Mouse (Mus musculus): Measurements from ENCODE around the gene Pds5b. TPM values are rescaled to one million over a fixed set of nuclear protein-coding genes. Genes with fewer than 3 reads are reported as not detected.
"Not testable (repeated sequence)": the region's sequence is repeated elsewhere in the genome, so short reads cannot be mapped to it uniquely, and the experiment has no call there.

The Pds5b gene
- polyA plus RNA-seq, 1 experiment from 2014 or later, result 9.9 TPM

DNA sequence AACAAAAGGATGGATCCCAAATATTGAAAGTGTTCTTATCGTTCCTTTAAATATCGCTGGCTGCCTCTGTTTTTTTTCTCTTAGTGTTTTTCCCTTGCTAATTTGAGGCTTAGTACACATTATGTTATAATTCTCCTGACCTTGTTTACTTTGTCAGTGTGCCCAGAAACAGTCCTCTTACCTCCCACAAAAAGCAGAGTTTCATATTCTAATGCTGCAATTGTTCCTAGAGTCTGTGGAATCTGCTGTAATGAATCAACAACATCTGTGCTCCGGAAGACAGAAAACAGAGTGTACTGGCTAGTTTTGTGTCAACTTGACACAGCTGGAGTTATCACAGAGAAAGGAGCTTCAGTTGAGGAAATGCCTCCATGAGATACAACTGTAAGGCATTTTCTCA, 149.8 kb downstream of the Pds5b start:
- Histone ChIP-seq H3K4me1 (replicated peaks) (no peaks in the 10 kb centered on the region), H3K27ac (no peak overlapping the region), H3K27me3 (no peaks in the 10 kb centered on the region), H3K9me3 (replicated peaks) (no peaks in the 10 kb centered on the region), H3K36me3 (no peaks in the 10 kb centered on the region), H3K4me2 (no peak overlapping the region), H3K4me3 (replicated peaks) (no peak overlapping the region), H3K9ac (no peak overlapping the region)
- WGBS (ENCODE audit: insufficient replicate concordance), result 78% methylated on average over 3 of the region's 3 CpGs
- ATAC-seq (ENCODE audit: low read depth) (no peak), DNase-seq (no peak)

DNA sequence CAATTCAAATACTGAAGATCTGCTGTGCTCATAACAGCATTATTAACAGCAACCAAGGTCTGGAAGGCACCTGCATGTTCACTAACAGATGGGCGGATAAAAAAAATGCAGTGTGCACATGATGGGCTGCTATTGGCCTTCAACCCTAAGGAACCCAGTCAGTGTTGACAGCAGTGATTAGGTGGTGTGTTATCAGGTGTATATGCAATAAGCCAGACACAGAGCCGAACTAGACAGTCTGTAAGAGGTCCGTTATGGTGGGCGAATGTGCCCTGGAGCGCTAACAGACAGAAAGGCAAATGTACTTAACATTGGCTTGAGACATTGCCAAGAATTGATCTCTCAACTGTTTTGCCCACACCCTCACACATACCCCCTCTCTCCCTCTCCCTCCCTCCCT, 156.0 kb downstream of the Pds5b start:
- Histone ChIP-seq H3K27ac (no peak overlapping the region), H3K4me3 (replicated peaks) (no peak overlapping the region), H3K27me3 (no peaks in the 10 kb centered on the region), H3K9ac (no peak overlapping the region), H3K36me3 (no peaks in the 10 kb centered on the region), H3K9me3 (replicated peaks) (no peaks in the 10 kb centered on the region), H3K4me1 (replicated peaks) (no peaks in the 10 kb centered on the region), H3K4me2 (no peak overlapping the region)
- 79% methylated on average over 5 of the region's 5 CpGs for WGBS (ENCODE audit: insufficient replicate concordance)
- DNase-seq (no peak), ATAC-seq (ENCODE audit: low read depth) (no peak)

DNA sequence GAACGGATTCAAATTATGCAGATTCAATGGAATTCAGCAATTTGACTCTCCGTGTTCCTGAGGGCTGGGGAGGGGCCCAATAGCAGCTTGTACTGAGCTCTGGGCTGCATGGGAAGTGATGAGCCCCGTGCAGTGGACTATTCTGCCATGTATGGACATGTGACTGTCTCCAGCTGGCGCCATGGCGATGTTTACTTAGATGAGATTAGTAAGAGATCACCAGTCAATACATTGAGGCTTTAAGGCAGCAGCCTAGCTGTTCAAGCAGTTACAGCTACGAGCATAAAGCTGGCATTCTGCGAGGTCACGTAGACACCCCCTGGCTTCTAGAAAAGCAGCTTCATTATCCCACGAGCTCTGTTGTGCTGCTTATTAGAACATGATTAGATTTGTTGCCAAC, 157.2 kb downstream of the Pds5b start:
- H3K4me3 ChIP-seq (replicated peaks), result no peak overlapping the region
- H3K36me3 ChIP-seq, result no peaks in the 10 kb centered on the region
- 52% methylated on average over 9 of the region's 9 CpGs for WGBS (ENCODE audit: insufficient replicate concordance)
- DNase-seq (no peak), ATAC-seq (ENCODE audit: low read depth) (no peak)
- H3K9me3 ChIP-seq (replicated peaks), result no peaks in the 10 kb centered on the region
- H3K4me1 ChIP-seq (replicated peaks), result no peaks in the 10 kb centered on the region
- no peak overlapping the region for H3K4me2 ChIP-seq
- no peaks in the 10 kb centered on the region for H3K27me3 ChIP-seq
- no peak overlapping the region for H3K9ac ChIP-seq
- no peak overlapping the region for H3K27ac ChIP-seq

DNA sequence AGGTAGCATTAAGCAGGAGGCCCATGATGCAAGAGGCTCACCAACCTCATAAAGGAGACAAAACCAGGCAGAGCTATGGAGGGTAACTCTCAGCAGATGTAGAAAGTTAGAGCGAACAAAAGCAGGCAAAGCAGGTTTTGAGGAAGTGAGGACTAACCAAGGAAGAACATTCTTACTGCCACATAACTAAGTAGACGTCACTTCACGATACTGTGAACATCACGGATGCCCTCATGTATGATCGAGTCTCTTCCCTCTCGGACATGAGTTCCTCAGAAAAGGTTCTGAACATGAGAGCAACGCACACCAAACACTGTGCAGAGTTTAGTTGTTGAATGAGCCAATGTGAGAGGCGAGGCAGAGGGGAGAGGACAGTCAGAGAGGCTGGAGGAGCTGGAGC, 163.2 kb downstream of the Pds5b start:
- H3K27ac ChIP-seq, result no peak overlapping the region
- peaks cover 14% of the 10 kb centered on the region for H3K4me1 ChIP-seq (replicated peaks)
- no peaks in the 10 kb centered on the region for H3K27me3 ChIP-seq
- H3K9ac ChIP-seq, result no peak overlapping the region
- no peak for DNase-seq
- H3K9me3 ChIP-seq (replicated peaks), result no peaks in the 10 kb centered on the region
- H3K36me3 ChIP-seq, result no peaks in the 10 kb centered on the region
- no peak overlapping the region for H3K4me2 ChIP-seq
- H3K4me3 ChIP-seq (replicated peaks), result no peak overlapping the region
- WGBS (ENCODE audit: insufficient replicate concordance), result 65% methylated on average over 8 of the region's 8 CpGs
- no peak for ATAC-seq (ENCODE audit: low read depth)

DNA sequence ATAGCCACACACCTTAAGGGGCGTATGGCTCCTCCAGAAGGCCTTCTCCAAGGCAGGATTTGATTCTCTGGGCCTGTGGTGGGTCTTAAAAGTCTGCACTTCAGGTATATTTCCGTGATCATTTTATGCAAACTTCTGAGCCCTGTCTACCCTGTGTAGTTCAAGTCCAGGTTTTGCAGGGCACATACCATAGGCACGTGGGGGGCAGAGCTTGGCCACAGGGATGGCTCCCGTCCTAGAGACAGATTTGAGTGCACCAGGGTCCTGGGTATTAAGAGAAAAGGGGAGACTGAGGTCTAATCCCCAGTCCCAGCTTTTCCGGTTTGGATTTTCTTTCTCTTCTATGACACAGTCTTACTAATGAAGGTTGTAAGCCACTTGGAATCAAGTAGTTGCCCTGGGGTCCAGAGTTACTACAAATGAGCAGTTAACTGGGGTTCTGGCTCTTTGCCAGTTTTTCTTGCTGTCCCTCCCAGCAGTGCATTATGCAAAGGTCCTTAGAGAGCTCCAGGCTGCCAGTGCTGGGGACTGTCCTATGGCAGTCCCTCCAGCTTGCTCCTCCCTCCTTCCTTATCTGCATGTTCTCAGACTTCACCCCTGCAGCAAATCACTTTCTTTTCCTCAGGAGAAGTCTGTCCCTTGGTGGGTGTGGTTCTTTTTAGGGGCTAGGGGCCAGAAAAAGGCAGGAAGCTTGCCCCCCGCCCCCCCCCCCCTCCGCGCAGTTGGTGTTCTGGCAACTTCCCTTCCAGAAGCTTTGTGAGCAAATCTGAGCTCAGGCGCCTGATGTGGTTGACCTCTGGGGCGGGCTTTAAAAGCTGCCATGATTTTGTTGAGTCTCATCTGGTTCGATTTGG, 166.4 kb downstream of the Pds5b start:
- Histone ChIP-seq H3K9ac (no peak overlapping the region), H3K4me2 (no peak overlapping the region), H3K36me3 (no peaks in the 10 kb centered on the region), H3K4me1 (replicated peaks) (peaks cover 14% of the 10 kb centered on the region), H3K27ac (no peak overlapping the region), H3K27me3 (no peaks in the 10 kb centered on the region), H3K9me3 (replicated peaks) (no peaks in the 10 kb centered on the region), H3K4me3 (replicated peaks) (no peak overlapping the region)
- WGBS (ENCODE audit: insufficient replicate concordance), result 22% methylated on average over 11 of the region's 11 CpGs
- peak; percentile 85 for ATAC-seq (ENCODE audit: low read depth)
- peak; percentile 4 for DNase-seq

DNA sequence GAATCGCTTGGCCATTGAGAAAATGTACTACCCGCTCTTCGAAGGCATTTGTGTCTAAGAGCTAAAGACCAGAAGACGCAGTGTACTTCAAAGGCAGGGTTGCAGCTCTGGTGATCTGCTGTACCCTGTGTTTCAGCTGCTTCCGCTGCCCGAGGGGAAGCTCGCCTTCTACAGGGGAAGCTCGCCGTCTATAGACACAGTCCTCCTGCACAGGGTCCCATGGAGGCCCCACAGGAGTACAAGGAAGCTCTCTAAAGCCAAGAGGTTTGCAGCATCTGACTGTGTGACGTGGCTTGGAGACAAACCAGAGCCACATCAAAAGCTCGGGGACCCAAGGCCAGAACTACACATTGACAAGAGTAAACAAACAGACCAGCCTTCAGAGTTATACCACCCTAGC, 167.1 kb downstream of the Pds5b start:
- DNase-seq, result no peak
- 23% methylated on average over 11 of the region's 11 CpGs for WGBS (ENCODE audit: insufficient replicate concordance)
- Histone ChIP-seq H3K4me3 (replicated peaks) (no peak overlapping the region), H3K4me2 (no peak overlapping the region), H3K27ac (peak overlapping the region; percentile 39; the same call in 1 of the 2 replicates), H3K4me1 (replicated peaks) (peaks cover 14% of the 10 kb centered on the region), H3K36me3 (no peaks in the 10 kb centered on the region), H3K27me3 (no peaks in the 10 kb centered on the region), H3K9ac (no peak overlapping the region), H3K9me3 (replicated peaks) (no peaks in the 10 kb centered on the region)
- ATAC-seq (ENCODE audit: low read depth), result 0 out of 2 replicates have a peak, but pooled peaks have one; percentile 32

DNA sequence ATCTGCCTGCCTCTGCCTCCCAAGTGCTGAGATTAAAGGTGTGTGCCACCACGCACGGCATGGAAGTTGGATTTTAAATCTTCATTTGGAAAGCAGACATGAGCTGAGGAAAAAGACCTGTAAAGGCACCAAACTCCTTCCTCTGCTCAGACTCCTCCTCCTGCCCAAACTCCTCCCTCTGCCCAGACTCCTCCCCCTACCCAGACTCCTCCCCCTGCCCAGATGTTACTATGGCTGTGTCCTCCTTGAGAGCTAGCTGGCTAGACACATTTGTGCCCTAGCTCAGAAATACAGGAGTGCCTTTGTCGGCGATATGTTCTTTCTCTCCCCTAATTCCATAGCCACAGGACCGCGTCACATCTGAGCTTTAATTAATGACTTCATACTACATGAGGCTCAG, 172.4 kb downstream of the Pds5b start:
- DNase-seq (no peak), ATAC-seq (ENCODE audit: low read depth) (no peak)
- Histone ChIP-seq H3K4me1 (replicated peaks) (no peaks in the 10 kb centered on the region; the same call in 1 of the 2 replicates), H3K9ac (no peak overlapping the region), H3K27me3 (no peaks in the 10 kb centered on the region), H3K27ac (no peak overlapping the region), H3K4me2 (no peak overlapping the region), H3K4me3 (replicated peaks) (no peak overlapping the region), H3K36me3 (no peaks in the 10 kb centered on the region), H3K9me3 (replicated peaks) (no peaks in the 10 kb centered on the region)
- WGBS (ENCODE audit: insufficient replicate concordance), result 87% methylated on average over 6 of the region's 6 CpGs

DNA sequence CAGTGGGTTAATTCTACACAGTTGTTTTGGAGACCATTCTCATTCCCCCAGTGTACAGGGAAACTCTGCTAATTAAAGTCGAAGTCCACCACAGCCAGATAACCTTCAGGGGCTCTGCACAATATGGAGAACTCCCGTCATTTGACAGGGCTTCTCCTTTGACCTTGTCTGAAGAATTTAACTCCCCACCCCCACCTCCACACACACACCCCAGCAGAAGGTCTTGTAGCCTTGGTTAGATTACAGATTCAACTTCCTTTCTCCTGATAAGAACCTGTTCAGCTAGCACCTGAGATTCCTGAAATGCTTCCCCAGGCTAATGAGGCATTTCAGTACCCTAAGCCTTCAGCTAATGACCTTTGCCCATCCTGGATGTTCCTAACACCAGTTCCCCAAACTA, 177.3 kb downstream of the Pds5b start:
- no peaks in the 10 kb centered on the region for H3K36me3 ChIP-seq
- WGBS (ENCODE audit: insufficient replicate concordance), result 31% methylated on average over 2 of the region's 2 CpGs

DNA sequence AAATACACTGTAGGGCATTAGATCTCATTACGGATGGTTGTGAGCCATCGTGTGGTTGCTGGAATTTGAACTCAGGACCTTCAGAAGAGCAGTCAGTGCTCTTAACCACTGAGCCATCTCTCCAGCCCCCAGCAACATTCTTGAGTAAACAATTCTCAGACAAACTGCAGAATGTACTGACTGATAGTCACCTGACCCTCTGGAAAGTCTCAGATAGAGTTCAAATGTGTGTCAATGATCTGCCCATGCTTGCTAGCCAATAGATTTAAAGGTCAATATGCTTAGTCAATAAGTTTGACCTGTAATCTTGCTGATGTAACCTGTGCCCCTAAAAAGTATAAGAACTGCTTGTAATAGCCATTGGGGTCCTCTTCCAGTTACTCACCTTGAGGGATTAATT, 178.6 kb downstream of the Pds5b start:
- not testable (repeated sequence) for H3K4me2 ChIP-seq; H3K9ac ChIP-seq; H3K36me3 ChIP-seq; H3K27me3 ChIP-seq; H3K9me3 ChIP-seq (replicated peaks); DNase-seq; H3K27ac ChIP-seq; H3K4me3 ChIP-seq (replicated peaks); H3K4me1 ChIP-seq (replicated peaks)
- 74% methylated on average over 2 of the region's 2 CpGs for WGBS (ENCODE audit: insufficient replicate concordance)
- ATAC-seq (ENCODE audit: low read depth), result 0 out of 2 replicates have a peak, but pooled peaks have one; percentile 39

More for the DNA sequence above, 177.3 kb downstream of the Pds5b start:
- no peak for DNase-seq
- no peak overlapping the region for H3K4me3 ChIP-seq (replicated peaks)
- no peak overlapping the region for H3K27ac ChIP-seq
- no peak overlapping the region for H3K4me2 ChIP-seq
- ATAC-seq (ENCODE audit: low read depth), result no peak
- H3K4me1 ChIP-seq (replicated peaks), result no peaks in the 10 kb centered on the region
- H3K9me3 ChIP-seq (replicated peaks), result no peaks in the 10 kb centered on the region
- no peak overlapping the region for H3K9ac ChIP-seq
- no peaks in the 10 kb centered on the region for H3K27me3 ChIP-seq

DNA sequence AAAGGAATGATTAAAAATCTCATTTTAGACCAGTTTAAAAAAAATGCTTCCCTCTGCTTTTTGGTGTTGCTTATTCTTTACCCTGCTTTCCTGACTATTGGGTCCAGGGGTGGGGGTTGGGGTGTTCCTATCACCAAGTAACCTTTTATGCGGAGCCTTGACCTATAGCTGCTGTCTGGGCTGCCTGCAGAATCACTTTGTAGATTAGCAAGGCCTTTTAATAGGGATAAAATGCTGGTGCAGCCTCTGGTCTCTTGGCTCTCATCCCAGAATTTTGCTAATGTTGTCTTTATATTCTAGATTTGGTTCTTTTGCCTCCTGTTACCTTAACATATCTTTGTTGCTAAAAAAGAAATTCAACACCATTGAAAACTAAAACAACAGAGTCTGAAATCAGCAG, 181.0 kb downstream of the Pds5b start:
- 50% methylated on average over 1 of the region's 1 CpGs for WGBS (ENCODE audit: insufficient replicate concordance)
- H3K9me3 ChIP-seq (replicated peaks), result no peaks in the 10 kb centered on the region
- H3K27me3 ChIP-seq, result no peaks in the 10 kb centered on the region
- no peaks in the 10 kb centered on the region for H3K36me3 ChIP-seq
- no peak overlapping the region for H3K27ac ChIP-seq
- no peaks in the 10 kb centered on the region for H3K4me1 ChIP-seq (replicated peaks)
- no peak overlapping the region for H3K4me2 ChIP-seq
- DNase-seq (no peak), ATAC-seq (ENCODE audit: low read depth) (no peak)
- no peak overlapping the region for H3K9ac ChIP-seq
- H3K4me3 ChIP-seq (replicated peaks), result no peak overlapping the region

DNA sequence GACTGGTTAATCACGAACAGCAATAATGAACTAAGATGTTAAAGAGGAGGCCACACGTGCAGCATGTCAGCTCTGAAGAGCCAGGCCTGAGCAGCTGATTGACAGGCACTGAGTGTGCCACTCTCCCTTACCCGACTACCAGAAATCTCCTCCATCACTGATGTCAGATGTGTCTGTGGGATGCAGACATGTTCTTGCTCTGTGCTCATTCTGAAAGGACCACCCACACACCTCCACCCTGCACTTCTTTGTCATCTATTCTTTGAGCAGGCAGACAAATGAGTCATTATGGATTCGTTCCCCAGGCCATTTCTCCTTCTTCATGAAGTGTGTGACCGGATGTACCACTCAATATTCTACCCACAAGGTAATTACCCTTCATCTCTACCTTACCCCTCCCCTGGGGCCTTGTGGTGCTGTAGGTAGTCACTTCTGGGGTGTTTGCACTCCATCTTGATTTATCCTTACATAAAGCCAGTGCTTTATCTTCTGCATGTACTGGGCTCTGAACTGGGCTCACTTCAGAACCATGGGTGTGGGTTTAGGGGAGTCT, 186.2 kb downstream of the Pds5b start:
- WGBS (ENCODE audit: insufficient replicate concordance), result 58% methylated on average over 5 of the region's 5 CpGs
- DNase-seq (no peak), ATAC-seq (ENCODE audit: low read depth) (no peak)

More for the DNA sequence above, 186.2 kb downstream of the Pds5b start:
- Histone ChIP-seq H3K9ac (no peak overlapping the region), H3K4me2 (no peak overlapping the region), H3K9me3 (replicated peaks) (no peaks in the 10 kb centered on the region), H3K4me3 (replicated peaks) (no peak overlapping the region), H3K27me3 (no peaks in the 10 kb centered on the region), H3K4me1 (replicated peaks) (no peaks in the 10 kb centered on the region), H3K36me3 (no peaks in the 10 kb centered on the region), H3K27ac (no peak overlapping the region)
